Mouse (Mus musculus): ENCODE measurements around the gene Fam227a. TPM values are rescaled to one million over a fixed set of nuclear protein-coding genes. Genes with fewer than 3 reads are reported as not detected.
"Not testable (repeated sequence)": the region's sequence is repeated elsewhere in the genome, so short reads cannot be mapped to it uniquely, and the experiment has no call there.

Gene Fam227a
- polyA plus RNA-seq, 1 experiment: 2.2 TPM

GRCm38 (mm10) chr15:79685141-79685641 lies 26.4 kb upstream of the Fam227a start:
- no peak overlapping the region for H3K27ac ChIP-seq (ENCODE audit: insufficient read depth, low read length)
- H3K4me1 ChIP-seq (ENCODE audit: control insufficient read depth, insufficient read depth, low read length): peaks cover 6% of the 10 kb centered on the region
- TF ChIP-seq POLR2A (IDR thresholded peaks at IDR 0.05; ENCODE audit: low read depth, low read length) (no peak), CTCF (IDR thresholded peaks at IDR 0.05; ENCODE audit: borderline replicate concordance, insufficient read depth, low read length) (no peak)
- peak overlapping the region; percentile 73 for H3K4me3 ChIP-seq (ENCODE audit: insufficient read depth, low read length)

GRCm38 (mm10) chr15:79684616-79685015 lies 25.9 kb upstream of the Fam227a start:
- Histone ChIP-seq H3K4me3 (ENCODE audit: insufficient read depth, low read length) (peak overlapping the region; percentile 73), H3K27ac (ENCODE audit: insufficient read depth, low read length) (0 out of 2 replicates have a peak overlapping the region, but pooled peaks have one; percentile 55), H3K4me1 (ENCODE audit: control insufficient read depth, insufficient read depth, low read length) (peaks cover 6% of the 10 kb centered on the region; the same call in 1 of the 2 replicates)
- TF ChIP-seq POLR2A (IDR thresholded peaks at IDR 0.05; ENCODE audit: low read depth, low read length) (no peak), CTCF (IDR thresholded peaks at IDR 0.05; ENCODE audit: borderline replicate concordance, insufficient read depth, low read length) (no peak)

DNA sequence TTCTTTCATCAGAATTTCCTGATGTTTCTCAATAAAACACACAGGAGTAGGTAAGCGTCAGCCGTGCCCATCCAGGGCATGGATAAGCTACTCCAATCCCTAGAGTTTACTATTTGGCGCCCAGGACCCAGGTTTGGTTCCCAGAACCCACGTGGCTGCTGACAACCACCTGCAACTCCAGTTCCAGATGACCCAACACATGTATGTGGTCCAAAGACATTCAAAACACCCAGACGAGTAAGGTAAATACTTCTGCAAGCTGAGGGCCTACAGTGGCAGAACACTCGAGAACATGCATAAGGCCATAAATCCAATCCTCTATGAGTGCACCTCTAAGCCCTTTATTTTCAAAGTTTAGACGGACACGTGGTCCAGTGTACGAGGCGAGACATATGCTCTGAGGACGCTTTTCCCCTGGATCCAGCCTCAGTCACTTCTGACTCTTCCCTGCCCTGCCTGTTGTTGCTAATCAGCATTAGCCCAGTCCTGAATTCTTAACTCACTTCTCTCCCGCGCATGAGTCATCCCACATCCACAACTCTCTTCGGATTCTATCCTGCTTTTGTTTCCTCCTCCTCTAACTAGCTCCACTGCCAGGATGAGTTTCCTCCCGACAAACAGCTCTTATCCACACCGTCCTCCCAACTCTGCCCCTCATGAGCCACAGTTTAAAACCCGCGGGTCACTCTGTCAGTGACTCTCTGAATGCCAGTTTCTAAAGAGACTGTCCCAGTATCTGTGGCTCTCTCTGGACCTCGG lies 25.1 kb upstream of the Fam227a start:
- Histone ChIP-seq H3K4me3 (ENCODE audit: insufficient read depth, low read length) (peak overlapping the region; percentile 26; the same call in 1 of the 2 replicates), H3K4me1 (ENCODE audit: control insufficient read depth, insufficient read depth, low read length) (peaks cover 6% of the 10 kb centered on the region; the same call in 1 of the 2 replicates), H3K27ac (ENCODE audit: insufficient read depth, low read length) (peak overlapping the region; percentile 55)
- TF ChIP-seq CTCF (IDR thresholded peaks at IDR 0.05; ENCODE audit: borderline replicate concordance, insufficient read depth, low read length) (no peak), POLR2A (IDR thresholded peaks at IDR 0.05; ENCODE audit: low read depth, low read length) (no peak)

DNA sequence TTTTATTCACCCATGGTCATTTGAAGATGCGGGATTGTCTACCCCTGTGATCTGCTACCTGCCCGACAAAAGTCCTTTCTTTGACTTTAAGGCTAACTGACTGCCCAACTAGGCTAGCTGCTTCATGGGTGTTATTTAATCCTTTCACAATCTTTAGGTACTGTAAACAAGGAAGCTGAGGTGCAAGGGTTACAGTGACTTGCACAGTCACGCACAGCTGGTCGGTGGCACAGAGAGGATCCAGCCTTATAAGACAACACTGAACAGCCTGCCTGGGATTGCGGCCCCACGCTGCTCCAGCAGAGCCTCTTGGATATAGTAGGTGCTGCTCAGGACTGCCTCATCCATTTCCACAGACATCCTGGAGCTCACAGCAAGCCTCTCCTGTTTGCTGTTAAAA lies 24.4 kb upstream of the Fam227a start:
- no peak overlapping the region for H3K27ac ChIP-seq (ENCODE audit: insufficient read depth, low read length)
- TF ChIP-seq POLR2A (IDR thresholded peaks at IDR 0.05; ENCODE audit: low read depth, low read length) (no peak), CTCF (IDR thresholded peaks at IDR 0.05; ENCODE audit: borderline replicate concordance, insufficient read depth, low read length) (no peak)
- peaks cover 6% of the 10 kb centered on the region; the same call in 1 of the 2 replicates for H3K4me1 ChIP-seq (ENCODE audit: control insufficient read depth, insufficient read depth, low read length)
- H3K4me3 ChIP-seq (ENCODE audit: insufficient read depth, low read length): no peak overlapping the region

GRCm38 (mm10) chr15:79681973-79682372 lies 23.2 kb upstream of the Fam227a start:
- peaks cover 6% of the 10 kb centered on the region; the same call in 1 of the 2 replicates for H3K4me1 ChIP-seq (ENCODE audit: control insufficient read depth, insufficient read depth, low read length)
- TF ChIP-seq CTCF (IDR thresholded peaks at IDR 0.05; ENCODE audit: borderline replicate concordance, insufficient read depth, low read length) (no peak), POLR2A (IDR thresholded peaks at IDR 0.05; ENCODE audit: low read depth, low read length) (no peak)
- H3K27ac ChIP-seq (ENCODE audit: insufficient read depth, low read length): no peak overlapping the region
- no peak overlapping the region for H3K4me3 ChIP-seq (ENCODE audit: insufficient read depth, low read length)

GRCm38 (mm10) chr15:79677936-79678335 lies 19.2 kb upstream of the Fam227a start:
- TF ChIP-seq POLR2A (IDR thresholded peaks at IDR 0.05; ENCODE audit: low read depth, low read length) (no peak), CTCF (IDR thresholded peaks at IDR 0.05; ENCODE audit: borderline replicate concordance, insufficient read depth, low read length) (no peak)
- Histone ChIP-seq H3K4me3 (ENCODE audit: insufficient read depth, low read length) (no peak overlapping the region), H3K4me1 (ENCODE audit: control insufficient read depth, insufficient read depth, low read length) (no peaks in the 10 kb centered on the region), H3K27ac (ENCODE audit: insufficient read depth, low read length) (no peak overlapping the region)

GRCm38 (mm10) chr15:79671828-79672348 lies 13.1 kb upstream of the Fam227a start:
- H3K27ac ChIP-seq (ENCODE audit: insufficient read depth, low read length); H3K4me1 ChIP-seq (ENCODE audit: control insufficient read depth, insufficient read depth, low read length): not testable (repeated sequence)
- peak overlapping the region; percentile 86 for H3K4me3 ChIP-seq (ENCODE audit: insufficient read depth, low read length)

- TF ChIP-seq POLR2A (IDR thresholded peaks at IDR 0.05; ENCODE audit: low read depth, low read length) (no peak), CTCF (IDR thresholded peaks at IDR 0.05; ENCODE audit: borderline replicate concordance, insufficient read depth, low read length) (no peak)
- peak overlapping the region; percentile 86 for H3K4me3 ChIP-seq (ENCODE audit: insufficient read depth, low read length)
- H3K27ac ChIP-seq (ENCODE audit: insufficient read depth, low read length): no peak overlapping the region
- peaks cover 5% of the 10 kb centered on the region; the same call in 1 of the 2 replicates for H3K4me1 ChIP-seq (ENCODE audit: control insufficient read depth, insufficient read depth, low read length)
These were observed 12.2 kb upstream of the Fam227a start for GRCm38 (mm10) chr15:79670972-79671299.

GRCm38 (mm10) chr15:79670249-79670971 lies 11.7 kb upstream of the Fam227a start, which contains the start of gene Tomm22:
Tomm22 (plus strand) TSS chr15:79670861.
- Histone ChIP-seq H3K27ac (ENCODE audit: insufficient read depth, low read length) (no peak within 1 kb of the TSS), H3K4me3 (ENCODE audit: insufficient read depth, low read length) (peak within 1 kb of the TSS; percentile 86), H3K4me1 (ENCODE audit: control insufficient read depth, insufficient read depth, low read length) (peaks cover 5% of the 10 kb centered on the region; the same call in 1 of the 2 replicates)
- no peak for TF ChIP-seq CTCF (IDR thresholded peaks at IDR 0.05; ENCODE audit: borderline replicate concordance, insufficient read depth, low read length)
- peak; percentile 72 for TF ChIP-seq POLR2A (IDR thresholded peaks at IDR 0.05; ENCODE audit: low read depth, low read length)

All from embryonic fibroblast, embryonic 13.5 days (primary cell).